Mouse (Mus musculus) cerebellum, adult 18-20 months (tissue): ENCODE data around the gene Celsr2.

Experiments
- DNase-seq, 2 experiments: peaks; one replicate each; pipeline ENCODE4 v3.0.0; 2021

Celsr2 gene

GRCm38 (mm10) chr3:108411754-108412121 is 3.6 kb downstream of the Celsr2 start:
- peak; percentile 72 to 81 for DNase-seq

- DNase-seq, result peak; percentile 19 to 23
These were observed 4.2 kb downstream of the Celsr2 start for GRCm38 (mm10) chr3:108411026-108411753.

DNA sequence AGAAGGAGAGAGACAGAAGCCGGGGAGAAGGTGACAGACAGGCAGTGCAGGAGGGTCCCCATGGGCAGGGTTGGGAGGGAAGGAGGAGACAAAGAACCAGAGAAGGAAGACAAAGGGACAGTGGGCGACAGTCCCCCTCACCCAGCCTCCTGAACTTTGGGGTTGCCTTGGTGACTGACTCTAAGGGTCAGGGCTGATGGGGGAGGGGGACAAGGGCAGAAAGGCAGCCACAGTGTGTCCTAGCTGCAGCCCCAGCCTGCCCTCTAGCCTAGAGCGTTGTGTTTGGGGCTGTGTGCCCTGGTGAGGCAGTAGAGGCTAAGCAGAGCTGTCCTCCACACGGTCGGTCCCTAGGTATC is 5.0 kb downstream of the Celsr2 start:
- peak in 1 of 2 experiments; percentile 20 for DNase-seq

DNA sequence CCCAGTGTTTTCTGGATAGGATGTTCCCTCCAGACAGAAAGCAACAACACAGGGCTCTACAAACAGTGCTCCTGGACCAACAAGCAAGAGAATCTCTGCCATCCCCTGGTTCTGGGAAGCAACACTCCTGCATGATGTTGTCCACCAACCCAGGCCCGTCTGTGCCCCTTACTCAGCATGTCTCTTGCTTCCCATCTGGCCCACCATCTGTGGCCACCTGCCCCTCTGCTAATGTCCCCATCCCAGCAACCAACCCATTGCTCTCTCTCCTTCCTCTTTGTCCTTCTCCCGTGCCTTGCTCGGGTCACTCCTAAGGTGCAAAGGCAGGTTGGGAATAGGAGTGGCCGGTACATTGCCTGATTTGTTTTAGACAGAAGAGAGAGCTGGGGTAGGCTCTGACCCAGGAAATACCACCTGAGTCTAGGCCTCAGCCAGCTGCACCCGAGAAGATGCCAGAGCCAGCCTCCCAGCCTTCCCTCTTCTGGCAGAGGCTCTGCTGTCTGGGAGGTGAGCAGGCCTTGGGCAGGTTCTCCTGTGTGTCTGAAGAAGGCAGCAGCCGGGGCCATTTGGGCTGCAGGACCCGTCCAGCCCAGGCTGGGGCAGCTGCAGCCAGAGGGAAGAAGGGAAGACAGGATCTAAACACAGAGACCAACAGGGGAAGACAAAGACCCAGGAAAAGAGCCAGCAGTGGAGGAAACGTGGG is 5.5 kb downstream of the Celsr2 start:
- peak in 1 of 2 experiments; percentile 39 for DNase-seq

DNA sequence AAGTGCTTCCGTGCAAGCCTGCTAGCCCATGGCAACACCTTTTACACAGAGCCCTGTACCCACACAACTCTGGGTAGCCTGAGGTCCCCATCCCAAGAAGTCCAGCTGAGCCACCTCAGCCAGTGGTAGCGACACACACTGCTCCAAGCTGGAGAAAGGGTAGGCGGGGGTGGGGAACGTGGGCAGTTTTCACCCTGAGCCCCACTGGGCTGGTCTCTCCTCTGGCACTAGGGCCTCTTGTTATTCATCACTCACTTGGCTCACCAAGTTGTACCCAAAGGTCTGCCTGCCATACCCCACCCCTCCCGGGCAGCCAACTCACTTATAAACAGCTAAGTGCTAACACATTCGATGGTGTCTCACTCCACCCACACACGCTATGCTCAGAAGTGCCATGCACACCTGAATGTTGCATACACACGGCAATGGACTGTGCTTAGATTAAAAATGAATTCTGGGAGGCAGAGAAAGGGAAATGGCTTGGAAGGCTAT is 6.8 kb downstream of the Celsr2 start:
- peak in 1 of 2 experiments; percentile 2 for DNase-seq

DNA sequence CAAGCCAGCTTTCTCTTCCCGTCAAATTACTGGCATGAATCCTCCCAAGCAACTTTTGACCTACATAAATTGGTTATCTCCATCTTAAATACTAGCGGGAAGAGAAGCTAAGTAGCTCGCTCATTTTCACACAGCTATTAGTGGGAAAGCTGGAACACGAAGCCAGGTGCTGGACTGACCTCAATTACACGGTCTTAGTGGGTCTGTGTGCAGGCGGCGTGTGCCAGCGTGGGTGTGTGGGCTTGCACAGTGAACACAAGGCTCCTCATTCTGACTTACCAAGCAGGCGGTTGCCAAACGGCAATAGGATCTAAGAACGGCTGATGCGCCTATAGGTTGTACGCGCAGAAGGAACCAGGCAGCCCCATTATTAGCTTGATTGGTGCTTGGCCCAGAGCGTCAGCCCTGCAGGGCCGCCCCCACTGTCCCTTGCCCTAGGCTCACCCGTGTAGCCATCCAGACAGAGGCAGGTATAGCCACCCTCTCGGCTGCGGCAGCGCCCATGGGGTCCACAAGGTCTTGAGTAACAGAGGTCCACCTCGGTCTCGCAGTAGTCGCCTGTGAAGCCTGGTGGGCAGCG is 9.0 kb downstream of the Celsr2 start:
- DNase-seq, result no peak

GRCm38 (mm10) chr3:108405536-108406305 is 9.6 kb downstream of the Celsr2 start:
- no peak for DNase-seq

GRCm38 (mm10) chr3:108402528-108402920 is 12.8 kb downstream of the Celsr2 start:
- no peak for DNase-seq

DNA sequence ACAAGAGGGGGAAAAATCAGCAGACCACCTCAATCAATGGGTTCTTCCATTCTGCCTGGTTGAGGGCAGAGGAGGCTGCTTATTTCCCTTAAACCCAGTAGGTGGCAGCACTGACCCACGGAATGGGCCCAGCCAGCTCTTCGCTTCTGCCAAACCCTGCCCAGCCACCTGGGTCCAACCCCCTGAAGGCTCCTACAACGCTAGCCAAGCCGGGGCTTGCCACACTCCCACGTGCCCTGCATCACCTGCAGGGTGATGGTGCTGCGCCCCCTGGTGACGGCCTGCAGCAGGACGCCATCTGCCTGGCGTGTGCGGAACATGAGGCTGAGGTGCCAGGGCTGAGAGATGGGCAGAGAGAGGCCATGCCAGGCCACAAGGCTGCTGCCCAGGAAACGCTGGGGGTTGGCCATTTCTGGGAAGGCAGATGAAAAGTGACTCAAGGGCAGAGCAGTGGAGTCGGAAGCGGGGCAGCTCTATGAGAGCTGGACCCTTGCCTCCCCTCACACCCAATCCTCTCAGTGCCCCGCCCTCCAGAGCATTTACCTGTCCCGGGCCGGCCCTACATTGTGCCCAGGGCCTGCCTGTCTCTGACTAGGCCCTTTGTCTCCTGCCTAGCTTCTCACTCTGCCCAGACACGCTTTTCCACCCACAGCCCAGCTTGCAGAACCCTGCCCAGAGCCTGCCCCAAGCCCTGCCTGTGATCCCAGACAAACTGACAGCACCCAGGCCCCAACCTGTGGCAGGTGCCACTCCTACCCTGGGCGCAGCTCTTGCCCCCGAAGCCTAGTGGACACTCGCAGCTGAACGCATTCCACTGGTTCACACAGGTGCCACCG is 13.4 kb downstream of the Celsr2 start:
- DNase-seq, result peak; percentile 94 to 95

DNA sequence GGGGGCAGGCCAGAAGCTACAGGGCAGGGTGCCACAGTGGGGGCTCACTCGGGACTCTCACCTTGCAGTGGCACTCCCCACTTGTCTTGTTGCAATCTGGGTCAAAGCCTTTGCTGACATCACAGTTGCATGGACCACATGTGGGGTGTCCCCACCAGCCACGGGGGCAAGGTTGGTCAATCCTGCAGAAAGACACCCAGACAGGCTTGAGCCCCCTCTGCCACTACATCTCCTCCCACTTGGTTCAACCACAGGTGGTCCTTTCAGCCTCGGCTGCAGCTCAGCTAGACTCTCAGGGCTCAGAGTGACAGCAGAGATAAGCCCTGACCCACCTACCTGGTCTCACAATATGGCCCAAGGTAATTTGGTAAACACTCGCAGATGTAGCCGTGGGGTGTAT is 14.9 kb downstream of the Celsr2 start:
- DNase-seq, result peak; percentile 8 to 14

GRCm38 (mm10) chr3:108398281-108398680 is 17.1 kb downstream of the Celsr2 start:
- no peak for DNase-seq

- no peak for DNase-seq
These were observed 22.6 kb downstream of the Celsr2 start for GRCm38 (mm10) chr3:108392793-108393192.

DNA sequence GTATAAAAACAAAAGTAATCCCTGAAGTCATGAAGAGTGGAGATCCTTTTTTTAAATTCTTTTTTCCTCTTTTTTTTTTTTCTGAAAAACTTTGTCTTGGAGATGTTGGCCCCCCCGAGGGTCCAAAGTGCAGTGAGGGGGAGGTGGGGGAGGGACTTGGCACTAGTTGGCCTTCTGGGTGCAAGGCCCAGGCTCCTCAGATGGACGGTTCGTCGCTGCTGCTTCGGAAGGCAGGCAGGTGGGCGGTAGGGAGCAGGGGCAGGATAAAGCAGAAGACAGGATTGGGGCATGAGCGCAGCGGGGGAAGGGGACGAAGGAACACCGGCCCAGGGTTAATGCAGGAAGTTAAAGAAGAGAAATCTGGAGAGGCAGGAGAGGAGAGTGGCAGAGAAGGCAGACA is 23.1 kb downstream of the Celsr2 start:
- DNase-seq, result no peak

- DNase-seq, result peak; percentile 94 to 97
These were observed 26.2 kb downstream of the Celsr2 start for GRCm38 (mm10) chr3:108389111-108389545.

- DNase-seq, result no peak
These were observed 29.2 kb downstream of the Celsr2 start for GRCm38 (mm10) chr3:108386186-108386585.

- DNase-seq, result no peak
These were observed 30.9 kb downstream of the Celsr2 start for GRCm38 (mm10) chr3:108384425-108384824.

GRCm38 (mm10) chr3:108383485-108384354 is 31.6 kb downstream of the Celsr2 start, which contains the start of gene Psrc1:
Psrc1 (plus strand) TSS chr3:108383839.
- DNase-seq, result peak; percentile 78 to 89

- no peak for DNase-seq
These were observed 33.1 kb downstream of the Celsr2 start for GRCm38 (mm10) chr3:108381945-108382875.

DNA sequence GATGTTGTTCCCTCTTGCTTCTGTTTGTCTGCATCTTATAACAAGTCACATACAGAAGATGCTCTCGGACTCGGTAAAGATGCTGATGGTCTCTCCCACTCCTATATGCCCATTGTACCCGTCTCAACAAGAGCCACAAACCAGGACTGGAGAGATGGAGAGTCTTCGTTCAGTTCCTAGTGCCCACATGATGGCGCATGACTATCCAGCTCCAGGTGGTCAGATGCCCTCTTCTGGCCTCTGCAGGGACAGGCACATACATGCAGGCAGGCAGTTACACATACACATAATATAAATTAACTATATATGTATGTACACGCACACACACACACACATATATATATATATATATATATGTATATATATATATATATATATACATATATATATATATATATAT is 34.7 kb downstream of the Celsr2 start:
- DNase-seq, result no peak
